ENCODE assay signal across 17 mouse cellular contexts in the genomic region with DNA sequence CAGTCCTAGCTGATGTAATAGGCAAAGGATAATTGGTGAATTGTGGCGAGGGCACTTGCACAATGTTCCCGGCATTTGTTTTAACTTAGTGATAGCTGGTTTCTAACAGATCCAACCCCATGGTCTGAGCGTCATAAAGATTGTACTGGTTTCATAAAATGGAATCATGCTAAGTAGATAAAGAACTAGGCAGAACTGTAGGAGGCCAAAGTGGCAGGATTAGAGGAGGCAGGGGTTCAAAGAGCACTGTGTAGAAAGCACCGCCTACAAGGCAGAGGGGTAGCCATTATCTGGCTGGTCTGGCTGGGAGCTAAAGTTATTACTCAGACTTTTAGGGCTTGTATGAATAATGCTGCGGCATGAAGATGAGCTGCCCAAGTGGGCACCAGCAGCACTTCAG.
"Had no signal": no experiment of that assay in that cellular context is flagged by ENCODE, and none has a peak within 500 bp of the region (broad histone marks: within the 10 kb centered on the region; RNA-seq: fewer than 3 reads in every experiment).

No protein-coding gene starts in this region.

- H3K27me3 ChIP-seq: heart, embryonic 12.5 days; hindbrain, embryonic 12.5 days; kidney, embryonic 15.5 days; limb, embryonic 15.5 days; liver, embryonic 12.5 days had no signal

- H3K4me3 ChIP-seq: gastrocnemius, adult 2 months; heart, embryonic 10.5 days; heart, embryonic 12.5 days; hindbrain, embryonic 10.5 days; hindbrain, embryonic 12.5 days; kidney, embryonic 15.5 days; limb, embryonic 13.5 days; limb, embryonic 15.5 days; liver, embryonic 12.5 days had no signal

- DNase-seq: gastrocnemius, adult 2 months; gastrocnemius, postnatal 10 days; gastrocnemius, postnatal 25 days; layer of hippocampus, adult 9-11 months; layer of hippocampus, postnatal 36 days; left cerebral cortex, postnatal 4 days had no signal

- H3K36me3 ChIP-seq: heart, embryonic 10.5 days; heart, embryonic 12.5 days; hindbrain, embryonic 10.5 days; hindbrain, embryonic 12.5 days; kidney, embryonic 15.5 days; limb, embryonic 13.5 days; limb, embryonic 15.5 days; liver, embryonic 12.5 days had no signal

- H3K9me3 ChIP-seq: heart, embryonic 10.5 days; heart, embryonic 12.5 days; hindbrain, embryonic 10.5 days; hindbrain, embryonic 12.5 days; kidney, embryonic 15.5 days; limb, embryonic 13.5 days; limb, embryonic 15.5 days; liver, embryonic 12.5 days had no signal

- H3K4me2 ChIP-seq: heart, embryonic 12.5 days; hindbrain, embryonic 12.5 days; hindbrain, embryonic 14.5 days; kidney, embryonic 15.5 days; limb, embryonic 13.5 days; limb, embryonic 15.5 days; liver, embryonic 12.5 days had no signal

- H3K4me1 ChIP-seq: hindbrain, embryonic 10.5 days; hindbrain, embryonic 12.5 days; kidney, embryonic 15.5 days; limb, embryonic 13.5 days; liver, embryonic 12.5 days had no signal

- H3K27ac ChIP-seq: gastrocnemius, adult 2 months; heart, embryonic 10.5 days; hindbrain, embryonic 10.5 days; hindbrain, embryonic 12.5 days; hindbrain, embryonic 14.5 days; hindbrain, postnatal 0 days; kidney, embryonic 15.5 days; kidney, postnatal 0 days; limb, embryonic 13.5 days; limb, embryonic 15.5 days; liver, embryonic 12.5 days had no signal

- H3K9ac ChIP-seq: heart, embryonic 12.5 days; hindbrain, embryonic 12.5 days; hindbrain, embryonic 14.5 days; kidney, embryonic 15.5 days; limb, embryonic 13.5 days; limb, embryonic 15.5 days; liver, embryonic 12.5 days had no signal

- ATAC-seq: hindbrain, postnatal 0 days; liver, embryonic 12.5 days had no signal
